In genomic region chr5:121461339-121462170, GRCm38 (mm10) we compare ENCODE assay signal across 28 mouse cellular contexts. TPM values are rescaled to one million over a fixed set of nuclear protein-coding genes. Genes with fewer than 3 reads are reported as not detected.
A peak's percentile ranks its signal among the peaks of the same experiment; 100 is the strongest.
DNase-seq lines count a peak whose midpoint lies in the region; ATAC-seq lines count a peak whose summit lies in the region.
"Had no signal": no experiment of that assay in that cellular context is flagged by ENCODE, and none has a peak within 500 bp of the region (broad histone marks: within the 10 kb centered on the region; RNA-seq: fewer than 3 reads in every experiment).

No protein-coding gene starts in this region.

- H3K4me1 ChIP-seq in heart, embryonic 13.5 days: peaks cover 19% of the 10 kb centered on the region
- peaks cover 4% of the 10 kb centered on the region; the same call in 1 of the 2 replicates for H3K4me1 ChIP-seq in intestine, embryonic 15.5 days (replicated peaks)
- peaks cover 25% of the 10 kb centered on the region for H3K4me1 ChIP-seq in liver, embryonic 15.5 days (replicated peaks)
- H3K4me1 ChIP-seq: limb, embryonic 15.5 days; midbrain, embryonic 12.5 days; stomach, embryonic 15.5 days had no signal

- no peak overlapping the region for H3K4me3 ChIP-seq in heart, embryonic 13.5 days
- H3K4me3 ChIP-seq in intestine, embryonic 15.5 days (replicated peaks): no peak overlapping the region
- no peak overlapping the region for H3K4me3 ChIP-seq in liver, embryonic 15.5 days (replicated peaks)
- H3K4me3 ChIP-seq: heart, embryonic 12.5 days; limb, embryonic 15.5 days; midbrain, embryonic 12.5 days; stomach, embryonic 15.5 days had no signal

- no peak for ATAC-seq in heart, embryonic 13.5 days (ENCODE audit: extremely low read depth, insufficient number of reproducible peaks, low FRiP score, low TSS enrichment)
- peak; percentile 65 for ATAC-seq in intestine, embryonic 15.5 days
- ATAC-seq in liver, embryonic 15.5 days (ENCODE audit: insufficient read depth): peak; percentile 80
- no peak for ATAC-seq in erythroblast, adult 5-6 weeks (replicated peaks; ENCODE audit: low FRiP score, poor library complexity, severe bottlenecking)
- ATAC-seq: forebrain, embryonic 16.5 days; Patski had no signal

- no peak overlapping the region for H3K9ac ChIP-seq in heart, embryonic 13.5 days
- no peak overlapping the region for H3K9ac ChIP-seq in intestine, embryonic 15.5 days
- no peak overlapping the region for H3K9ac ChIP-seq in liver, embryonic 15.5 days
- H3K9ac ChIP-seq: heart, embryonic 12.5 days; limb, embryonic 15.5 days; midbrain, embryonic 12.5 days; stomach, embryonic 15.5 days had no signal

- H3K27me3 ChIP-seq in heart, embryonic 13.5 days (replicated peaks): no peaks in the 10 kb centered on the region
- H3K27me3 ChIP-seq in intestine, embryonic 15.5 days (replicated peaks): no peaks in the 10 kb centered on the region
- no peaks in the 10 kb centered on the region for H3K27me3 ChIP-seq in liver, embryonic 15.5 days
- H3K27me3 ChIP-seq: heart, embryonic 12.5 days; limb, embryonic 15.5 days; midbrain, embryonic 12.5 days; Patski; stomach, embryonic 15.5 days had no signal

- H3K9me3 ChIP-seq in heart, embryonic 13.5 days: no peaks in the 10 kb centered on the region
- H3K9me3 ChIP-seq in intestine, embryonic 15.5 days: no peaks in the 10 kb centered on the region
- no peaks in the 10 kb centered on the region for H3K9me3 ChIP-seq in liver, embryonic 15.5 days (replicated peaks)
- H3K9me3 ChIP-seq: heart, embryonic 12.5 days; limb, embryonic 15.5 days; midbrain, embryonic 12.5 days; stomach, embryonic 15.5 days had no signal

- no peak overlapping the region for H3K4me2 ChIP-seq in heart, embryonic 13.5 days
- no peak overlapping the region for H3K4me2 ChIP-seq in intestine, embryonic 15.5 days (replicated peaks)
- no peak overlapping the region for H3K4me2 ChIP-seq in liver, embryonic 15.5 days
- H3K4me2 ChIP-seq: heart, embryonic 12.5 days; limb, embryonic 15.5 days; midbrain, embryonic 12.5 days; stomach, embryonic 15.5 days had no signal

- no peaks in the 10 kb centered on the region for H3K36me3 ChIP-seq in heart, embryonic 13.5 days
- no peaks in the 10 kb centered on the region for H3K36me3 ChIP-seq in intestine, embryonic 15.5 days
- no peaks in the 10 kb centered on the region for H3K36me3 ChIP-seq in liver, embryonic 15.5 days (replicated peaks)
- H3K36me3 ChIP-seq: heart, embryonic 12.5 days; limb, embryonic 15.5 days; midbrain, embryonic 12.5 days; stomach, embryonic 15.5 days had no signal

- H3K27ac ChIP-seq in heart, embryonic 13.5 days (replicated peaks): 0 out of 2 replicates have a peak overlapping the region, but pooled peaks have one; percentile 24
- H3K27ac ChIP-seq in intestine, embryonic 15.5 days: no peak overlapping the region
- peak overlapping the region; percentile 54; the same call in 1 of the 2 replicates for H3K27ac ChIP-seq in liver, embryonic 15.5 days (replicated peaks)
- H3K27ac ChIP-seq: limb, embryonic 15.5 days; midbrain, embryonic 12.5 days; stomach, embryonic 15.5 days had no signal

- 33% methylated on average over 4 of the region's 4 CpGs for WGBS in heart, embryonic 13.5 days
- WGBS in intestine, embryonic 15.5 days: 48% methylated on average over 4 of the region's 4 CpGs
- WGBS in liver, embryonic 15.5 days (ENCODE audit: insufficient replicate concordance): 30% methylated on average over 4 of the region's 4 CpGs

- no peak for DNase-seq in heart, adult 9 months (ENCODE audit: low spot score in 2 of 2)
- DNase-seq in left cerebral cortex, adult 9 months (ENCODE audit: low spot score in 2 of 2): no peak
- no peak for DNase-seq in kidney, adult 9 months
- DNase-seq: cerebellum, adult 11-12 months; cerebellum, postnatal 10 days; gastrocnemius, postnatal 14 days; heart, adult 11 months; heart, postnatal 14 days; layer of hippocampus, adult 9-11 months; left cerebral cortex, postnatal 4 days; lung, postnatal 4 days; thymus, postnatal 4 days had no signal

RNA-seq across cellular contexts. Expression of gene Erp29, which starts 9.2 kb away (rescaled TPM):
- polyA plus RNA-seq in heart, embryonic 13.5 days (2015; fragmentation: Nextera tagmentation; extraction: Ambion mirVana): 146 and 160 TPM in 2 replicates
- polyA plus RNA-seq in intestine, embryonic 15.5 days (2015; fragmentation: Nextera tagmentation; extraction: Ambion mirVana): 173 and 204 TPM in 2 replicates
- 87.0 and 94.4 TPM in 2 replicates for polyA plus RNA-seq in liver, embryonic 15.5 days (2015; fragmentation: Nextera tagmentation; extraction: Ambion mirVana)
- total RNA-seq in erythroblast, adult 5-6 weeks (2015; ENCODE audit: low replicate concordance): 37.8 and 44.6 TPM in 2 replicates
- total RNA-seq in erythroblast, adult 5-6 weeks (2017; ENCODE audit: low replicate concordance): 76.1 and 121 TPM in 2 replicates

RNA-seq across cellular contexts. Expression of gene Tmem116, which starts 9.9 kb away (rescaled TPM):
- 3.9 TPM in 2 replicates for polyA plus RNA-seq in heart, embryonic 13.5 days (2015; fragmentation: Nextera tagmentation; extraction: Ambion mirVana)
- polyA plus RNA-seq in intestine, embryonic 15.5 days (2015; fragmentation: Nextera tagmentation; extraction: Ambion mirVana): 2.5 and 3.8 TPM in 2 replicates
- 0.39 and 0.81 TPM in 2 replicates for polyA plus RNA-seq in liver, embryonic 15.5 days (2015; fragmentation: Nextera tagmentation; extraction: Ambion mirVana)
- not detected in 2 replicates for total RNA-seq in erythroblast, adult 5-6 weeks (2015; ENCODE audit: low replicate concordance)
- total RNA-seq in erythroblast, adult 5-6 weeks (2017; ENCODE audit: low replicate concordance): 0.42 and 1.4 TPM in 2 replicates

RNA-seq across cellular contexts. Expression of gene Adam1b, which starts 41.7 kb away (rescaled TPM):
- 0.09 TPM in 1 of 2 replicates, not detected in the other for polyA plus RNA-seq in heart, embryonic 13.5 days (2015; fragmentation: Nextera tagmentation; extraction: Ambion mirVana)
- 0.08 TPM in 1 of 2 replicates, not detected in the other for polyA plus RNA-seq in intestine, embryonic 15.5 days (2015; fragmentation: Nextera tagmentation; extraction: Ambion mirVana)
- polyA plus RNA-seq in liver, embryonic 15.5 days (2015; fragmentation: Nextera tagmentation; extraction: Ambion mirVana): not detected in 2 replicates
- total RNA-seq in erythroblast, adult 5-6 weeks (2015; ENCODE audit: low replicate concordance): not detected in 2 replicates
- total RNA-seq in erythroblast, adult 5-6 weeks (2017; ENCODE audit: low replicate concordance): not detected in 2 replicates
- total RNA-seq: adrenal gland, adult 18-20 months; adrenal gland, postnatal 4 days; gastrocnemius, postnatal 14 days; heart, postnatal 14 days; left cerebral cortex, postnatal 4 days; neutrophil, adult 5-6 weeks had no signal
- polyA plus RNA-seq: embryonic facial prominence, embryonic 14.5 days; hindbrain, embryonic 11.5 days; large intestine, adult 2 months; midbrain, embryonic 12.5 days had no signal

Comparison
In these comparisons a context has a peak if more than half of its experiments do, and no peak if none do; other contexts are left out.
1. ATAC-seq: peak in intestine, embryonic 15.5 days (single experiment) and liver, embryonic 15.5 days (single experiment); none in heart, embryonic 13.5 days (single experiment) and erythroblast, adult 5-6 weeks (single experiment).